Mouse (Mus musculus) mouse trophoblast stem cell (cell line): ENCODE results near the gene Defb25.
"Not testable (repeated sequence)": the region's sequence is repeated elsewhere in the genome, so short reads cannot be mapped to it uniquely, and the experiment has no call there.

Source experiments
- in situ Hi-C, 2 experiments: fragments of 300-500 bp; cut with MseI, MboI; formaldehyde crosslinking; loops; 2 replicates in 1 of 2; 3 replicates in 1 of 2; pipeline ENCODE4 v1.15.1; 2025

Defb25 gene

DNA sequence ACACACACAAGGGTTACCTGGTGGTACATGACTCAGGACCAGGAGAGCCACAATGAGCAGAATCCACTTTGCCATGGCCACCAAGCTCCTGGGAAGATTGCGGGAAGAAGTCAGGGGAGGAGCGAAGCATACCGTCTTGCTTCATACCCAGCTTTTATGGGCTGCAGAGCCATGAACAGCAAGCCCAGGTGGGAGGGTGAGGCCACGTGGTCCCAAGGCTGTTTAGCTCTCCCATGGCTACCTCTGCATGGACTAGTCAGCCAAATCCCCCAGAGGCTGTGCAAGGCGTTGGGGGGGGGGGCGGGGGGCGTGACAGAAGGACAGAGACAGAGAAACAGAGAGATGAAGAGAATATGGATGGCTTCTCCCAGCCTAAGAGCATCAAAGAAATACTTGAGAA lies at the start of gene Defb25:
Gene Defb25 (minus strand): TSS at position 101 of the 400 bp plus-strand sequence.
- in situ Hi-C loops, result no loop called here

DNA sequence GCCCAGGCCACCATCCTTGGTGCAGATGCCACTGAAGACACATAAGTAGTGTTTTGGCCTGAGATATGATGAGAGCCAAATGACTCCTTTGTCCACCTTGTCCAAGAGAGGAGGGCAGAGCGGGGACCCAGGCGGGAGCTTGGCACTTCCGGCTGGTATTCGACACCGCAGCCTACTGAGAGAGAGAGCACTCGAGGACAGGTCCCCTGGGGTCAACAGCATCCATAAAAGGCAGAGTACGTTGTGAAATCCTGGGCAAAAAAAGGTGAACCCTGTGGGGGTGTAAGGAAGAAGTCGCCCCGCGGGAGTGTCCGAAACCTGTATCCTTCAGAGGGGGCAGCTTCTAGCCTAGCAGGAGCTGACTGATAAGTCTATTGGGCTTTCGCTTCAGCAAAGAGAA lies 49.3 kb upstream of the Defb25 start:
- in situ Hi-C loops, result no loop called here

DNA sequence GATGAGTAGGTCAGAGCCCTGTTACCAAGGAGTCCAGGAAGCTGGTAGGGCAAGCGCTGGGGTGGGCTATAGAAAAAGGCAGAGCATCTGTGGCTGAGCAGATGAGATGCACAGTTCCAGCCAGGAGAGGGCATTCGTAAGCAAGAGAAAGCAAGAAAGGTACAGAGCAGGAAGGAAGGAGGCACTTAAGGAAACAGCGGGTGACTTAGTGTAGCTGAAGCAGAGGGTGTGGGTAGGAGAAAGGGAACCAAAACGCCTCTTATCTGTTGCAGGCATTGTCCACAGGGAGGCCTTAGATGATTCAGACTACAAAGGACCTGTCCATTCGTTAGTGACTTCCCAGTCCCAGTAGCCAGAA lies 48.8 kb upstream of the Defb25 start:
- in situ Hi-C loops, result no loop called here

DNA sequence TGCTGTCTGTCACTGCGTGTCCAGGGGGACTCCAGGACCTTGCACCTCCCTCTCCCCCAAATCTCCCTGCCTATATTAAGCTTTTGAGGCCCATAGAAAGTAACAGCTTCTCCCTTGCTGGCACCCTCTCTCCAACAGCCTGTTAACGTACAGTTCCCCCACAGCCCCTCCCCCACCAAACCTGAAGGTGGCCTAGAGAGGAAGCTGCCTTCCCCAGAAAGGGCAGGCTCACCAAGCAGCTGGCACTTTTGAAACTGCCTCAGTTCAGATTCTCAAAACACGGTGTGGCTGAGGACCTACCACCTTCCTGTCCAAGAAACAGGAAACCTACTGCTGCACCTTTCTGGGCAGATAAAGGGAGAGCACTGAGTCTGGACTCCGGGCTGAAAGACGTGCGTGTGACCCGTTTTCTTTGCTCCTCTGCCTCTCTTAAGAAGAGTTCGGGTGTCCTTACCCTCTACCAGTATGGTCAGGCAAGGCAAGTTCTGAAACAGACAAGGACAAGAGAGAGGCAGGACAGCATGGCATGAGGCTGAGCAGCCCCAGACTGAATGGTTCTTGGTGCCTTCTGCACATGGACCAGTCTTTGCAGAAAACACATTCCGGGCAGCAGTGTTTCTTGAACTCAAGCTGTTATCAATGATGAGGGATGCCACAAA lies 48.3 kb upstream of the Defb25 start:
- in situ Hi-C loops, result no loop called here

DNA sequence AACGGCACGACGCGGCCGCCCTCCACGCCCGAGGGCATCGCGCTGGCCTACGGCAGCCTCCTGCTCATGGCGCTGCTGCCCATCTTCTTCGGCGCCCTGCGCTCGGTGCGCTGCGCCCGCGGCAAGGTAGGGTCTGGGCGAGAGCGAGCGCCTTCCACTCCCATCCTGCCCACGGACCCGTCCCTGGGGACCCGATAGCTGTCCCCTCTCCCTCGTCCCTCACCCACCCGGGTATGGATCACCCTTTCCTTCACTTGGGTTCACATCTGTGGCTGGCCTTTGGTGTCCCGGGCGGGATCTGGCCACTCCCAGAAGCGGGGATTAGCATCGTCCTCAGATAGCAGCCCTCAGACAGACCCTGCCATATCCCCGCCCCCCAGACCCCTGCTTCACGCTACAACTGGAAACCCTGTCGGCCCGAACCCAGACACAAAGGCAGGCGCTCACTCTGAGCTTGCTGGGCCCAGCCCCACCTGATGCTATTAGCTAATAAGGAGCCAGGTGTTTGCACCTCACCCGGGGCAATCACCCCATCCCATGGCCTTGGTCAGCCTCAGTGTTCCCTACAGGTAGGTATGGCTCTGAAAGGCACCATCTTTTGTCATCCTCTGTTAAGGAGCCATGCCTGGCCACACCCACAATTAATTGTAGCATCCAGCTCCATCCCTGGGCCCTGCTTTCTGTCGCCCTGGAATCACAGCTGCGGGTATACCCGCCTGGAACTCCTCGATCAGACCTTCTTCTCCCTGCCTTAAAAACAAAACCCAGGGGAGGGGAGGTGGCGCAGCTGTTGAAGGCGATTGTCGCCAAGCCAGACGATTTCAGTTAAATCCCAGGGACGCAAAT lies 47.0 kb upstream of the Defb25 start:
- in situ Hi-C loops, result no loop called here

DNA sequence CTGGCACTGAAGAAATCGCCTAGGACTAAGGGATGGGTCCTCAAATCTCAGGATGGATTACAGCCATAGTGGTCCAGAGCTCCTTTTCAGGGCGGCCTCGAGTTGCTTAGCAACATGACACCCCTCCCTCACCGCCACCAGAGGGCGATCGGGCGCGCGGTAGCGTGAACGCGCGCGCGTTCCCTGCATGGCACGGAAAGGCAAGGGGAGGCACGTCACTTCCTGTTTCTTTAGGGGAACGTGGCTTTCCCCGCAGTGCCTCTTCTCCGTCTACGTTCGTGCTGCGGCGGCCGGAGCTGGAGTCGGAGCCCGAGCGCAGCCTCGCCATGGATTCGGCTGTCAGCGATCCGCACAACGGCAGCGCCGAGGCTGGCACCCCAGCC lies 46.4 kb upstream of the Defb25 start, which contains the start of gene H13:
Gene H13 (plus strand): TSS at position 206 of the 383 bp plus-strand sequence.
- in situ Hi-C loops, result no loop called here

DNA sequence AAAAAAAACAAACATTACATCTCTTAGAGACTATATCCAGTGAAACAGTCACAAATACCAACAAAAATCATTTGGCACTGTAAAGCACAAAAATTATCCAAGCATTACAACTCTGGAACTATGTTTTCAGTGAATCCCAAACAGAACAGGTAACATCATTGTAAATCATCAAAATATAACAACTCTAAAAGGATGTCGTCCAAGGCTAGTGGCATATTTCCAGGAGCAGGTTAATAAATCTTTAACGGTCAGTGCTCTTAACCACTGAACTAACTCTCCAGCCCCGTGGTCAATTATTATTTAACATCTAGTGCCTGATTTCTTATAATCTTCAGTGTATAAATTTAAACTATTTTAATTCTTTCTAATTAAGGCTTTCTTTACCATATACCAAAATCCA lies 43.3 kb upstream of the Defb25 start:
- in situ Hi-C loops, result not testable (repeated sequence)

DNA sequence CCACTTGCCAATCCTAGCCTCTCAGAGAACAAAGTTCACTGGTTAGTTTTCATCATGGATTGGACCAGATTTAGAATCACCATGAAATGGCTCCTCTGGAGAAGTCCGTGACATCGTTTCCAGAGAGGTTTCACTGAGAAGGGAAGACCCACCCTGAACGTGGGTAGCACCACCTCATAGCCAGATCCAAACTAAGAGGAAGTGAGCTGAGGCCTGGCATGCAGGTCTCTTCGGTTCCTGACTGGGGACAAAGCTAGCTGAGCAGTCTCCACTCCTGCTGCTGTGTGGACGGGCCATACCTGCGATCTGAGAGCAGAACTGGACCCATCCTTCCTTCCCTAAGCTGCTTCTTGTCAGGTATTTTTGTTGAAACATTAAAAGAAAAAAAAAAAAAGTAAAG lies 38.3 kb upstream of the Defb25 start:
- in situ Hi-C loops, result no loop called here

DNA sequence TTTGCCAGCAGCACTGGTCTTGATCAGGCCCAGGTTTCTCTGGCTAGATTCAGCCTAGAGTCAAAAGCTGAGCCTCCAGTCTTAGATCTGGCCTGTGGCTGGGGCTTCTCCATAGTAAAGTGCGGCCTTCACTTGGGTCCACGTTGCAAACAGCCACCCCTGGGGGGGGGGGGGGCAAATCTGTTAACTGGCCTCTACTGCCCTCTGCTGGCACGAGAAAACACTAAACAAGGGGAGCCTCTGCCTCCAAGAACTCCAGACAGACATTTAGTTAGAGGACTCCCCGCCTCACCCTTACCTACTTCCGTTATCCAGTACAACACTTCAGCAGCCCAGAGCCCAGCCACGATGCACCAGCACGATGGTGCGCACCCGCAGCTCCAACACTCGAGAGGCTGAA lies 34.5 kb upstream of the Defb25 start:
- in situ Hi-C loops, result loop anchor here (5.0 kb wide), 1 partner anchor 40 kb away; no protein-coding TSS in a partner anchor

DNA sequence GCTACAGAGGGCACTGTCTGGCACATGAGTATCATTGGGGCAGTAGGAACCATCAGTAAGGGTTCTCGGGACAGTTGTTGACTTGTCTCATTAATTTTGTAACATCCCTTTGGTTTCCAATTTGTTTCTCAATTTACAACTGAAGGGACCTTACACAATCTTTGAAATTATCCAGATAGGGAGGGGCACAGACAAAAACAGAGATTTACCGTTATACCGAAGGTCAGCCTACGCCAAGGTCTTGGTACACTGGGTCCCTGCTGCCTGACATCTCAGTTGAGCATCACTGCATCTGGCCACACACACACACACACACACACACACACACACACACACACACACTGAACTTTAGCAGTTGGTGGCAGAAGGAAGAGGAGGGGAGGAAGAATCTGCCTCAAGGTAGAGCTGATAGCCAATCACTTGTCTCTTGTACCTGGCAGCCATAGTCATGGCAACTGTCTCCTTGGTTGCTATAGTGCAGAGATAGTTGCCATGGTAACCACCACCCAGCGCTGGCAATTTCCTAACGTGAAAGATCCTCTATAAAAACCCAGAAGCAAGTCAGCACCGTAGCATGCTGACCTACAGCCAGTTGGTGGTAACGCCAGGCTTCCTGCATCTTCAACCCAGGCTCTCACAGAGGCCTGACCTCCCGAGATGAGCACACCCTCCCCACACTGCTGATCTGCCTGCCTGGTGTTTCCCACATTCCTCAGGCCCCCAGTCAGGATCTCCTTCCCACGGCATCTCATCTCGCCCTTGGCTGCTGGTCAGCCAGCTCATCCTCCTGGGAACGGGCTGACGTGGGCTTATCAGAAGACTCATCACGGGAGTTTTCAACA lies 31.2 kb upstream of the Defb25 start:
- in situ Hi-C loops, result no loop called here

DNA sequence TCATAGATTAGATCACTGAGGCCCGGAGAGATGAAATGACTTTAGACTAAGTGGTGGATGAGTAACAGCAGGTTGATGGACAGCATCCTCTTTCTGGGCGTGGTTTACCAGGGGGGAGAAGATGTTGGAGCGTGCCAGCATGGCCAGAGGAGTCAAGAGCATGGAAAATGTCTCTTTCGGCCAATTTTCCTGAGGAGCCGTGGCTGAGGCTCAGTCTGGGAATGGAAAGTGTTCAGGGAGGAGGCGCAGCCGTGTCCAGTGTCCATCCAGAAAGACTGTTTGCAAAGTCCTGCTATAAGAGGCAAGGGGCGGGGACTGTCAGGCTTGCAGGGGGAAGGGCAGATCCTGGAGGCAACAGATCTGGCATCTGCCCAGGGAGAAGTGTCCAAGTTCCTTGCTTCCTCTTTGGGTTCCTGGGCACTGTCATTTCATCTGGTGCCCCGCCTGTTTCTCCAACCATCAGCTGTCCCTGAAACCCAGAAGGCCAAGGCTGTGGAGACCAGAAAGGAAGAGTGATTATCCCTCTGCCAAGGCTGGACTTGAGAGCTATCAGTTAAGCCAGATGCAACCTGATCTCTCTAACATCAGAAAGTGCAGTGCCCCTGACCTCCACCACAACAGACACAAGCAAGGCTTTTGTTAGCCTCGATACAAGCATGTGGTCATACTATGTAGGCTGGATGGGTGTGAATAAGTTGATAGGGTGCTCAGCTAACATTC lies 30.2 kb upstream of the Defb25 start:
- in situ Hi-C loops, result no loop called here

DNA sequence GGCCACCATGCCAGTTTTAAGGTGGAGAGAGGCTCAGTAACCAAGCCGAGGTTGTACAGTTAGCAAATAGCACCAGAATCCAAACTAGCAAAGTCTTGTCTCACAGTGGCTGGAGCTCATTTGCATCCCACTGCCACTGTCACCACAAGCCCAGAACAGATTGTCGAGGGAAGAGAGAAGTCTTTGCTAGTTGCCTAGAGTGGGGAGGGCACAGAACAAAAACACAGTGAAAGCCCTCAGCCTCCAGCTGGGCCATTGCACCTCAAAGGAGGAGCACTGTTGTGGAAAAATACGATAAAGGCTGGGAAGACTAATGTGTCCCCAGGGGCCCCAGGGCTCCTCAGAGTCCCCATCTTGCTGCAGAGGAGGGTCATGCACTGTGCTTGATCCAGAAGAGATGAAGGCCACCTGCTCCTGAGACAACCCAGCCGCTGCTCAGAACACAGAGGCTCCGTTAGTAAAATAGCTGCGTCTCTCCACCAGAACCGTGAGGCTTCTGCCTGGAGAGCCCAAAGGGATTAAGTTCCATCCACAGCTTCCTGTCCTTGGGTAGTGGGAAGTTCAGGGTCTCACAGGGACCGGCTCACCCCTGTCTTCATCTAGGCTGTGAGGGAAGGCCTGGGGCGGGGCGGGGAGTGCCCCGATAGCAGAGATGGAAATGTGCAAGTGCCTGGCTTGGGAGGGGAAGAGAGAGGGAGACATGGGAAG lies 16.7 kb upstream of the Defb25 start:
- in situ Hi-C loops, result no loop called here

DNA sequence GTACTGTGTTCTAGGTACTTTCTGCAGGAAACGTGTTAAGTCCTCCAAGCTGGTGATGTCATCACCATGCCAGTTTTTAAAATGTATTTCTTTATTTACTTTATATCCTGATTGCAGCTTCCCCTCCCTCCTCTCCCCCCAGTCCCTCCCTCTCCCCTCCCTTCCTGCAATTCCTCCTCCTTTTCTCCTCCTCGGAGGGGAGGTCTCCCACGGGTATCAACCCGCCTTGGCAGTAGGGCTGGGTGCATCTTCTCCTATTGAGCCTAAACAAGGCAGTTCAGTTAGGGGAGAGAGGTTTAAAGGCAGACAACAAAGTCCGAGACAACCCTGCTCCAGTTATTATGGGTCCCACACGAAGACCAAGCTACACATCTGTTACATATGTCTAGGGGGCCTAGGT lies 16.0 kb upstream of the Defb25 start:
- in situ Hi-C loops, result no loop called here

DNA sequence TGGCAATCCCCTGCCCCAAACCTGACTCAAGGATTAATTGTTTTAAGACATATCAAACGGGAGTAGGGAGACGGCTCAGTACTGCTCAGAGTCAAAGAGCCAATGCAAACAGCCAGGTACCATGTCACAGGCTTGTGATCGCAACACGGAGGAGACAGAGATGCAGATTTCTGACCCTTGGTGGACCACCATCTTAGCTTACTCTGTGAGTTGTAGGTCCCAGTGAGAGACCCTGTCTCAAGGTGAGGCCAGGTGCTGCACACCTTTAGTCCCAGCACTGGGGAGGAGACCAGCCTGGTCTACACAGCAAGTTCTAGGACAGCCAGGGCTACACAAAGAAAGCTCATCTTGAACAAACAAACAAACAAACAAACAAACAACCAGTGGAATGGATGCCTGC lies 14.5 kb upstream of the Defb25 start:
- in situ Hi-C loops, result no loop called here

DNA sequence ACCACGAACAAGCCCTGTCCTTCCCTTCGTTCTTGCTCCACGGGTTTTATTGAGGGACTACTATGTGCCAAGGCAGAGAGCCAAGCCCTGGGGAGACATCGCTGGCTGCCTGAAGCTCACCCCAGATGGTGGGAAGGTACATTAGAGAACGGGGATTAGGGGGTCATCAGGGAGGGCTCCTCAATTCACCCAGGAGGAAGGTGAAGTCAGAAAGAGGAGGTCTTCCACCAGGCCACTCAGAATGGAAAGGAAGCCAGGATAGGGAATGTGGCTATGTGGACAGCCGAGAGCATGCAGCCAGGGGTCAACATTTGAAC lies 14.1 kb upstream of the Defb25 start:
- in situ Hi-C loops, result no loop called here

DNA sequence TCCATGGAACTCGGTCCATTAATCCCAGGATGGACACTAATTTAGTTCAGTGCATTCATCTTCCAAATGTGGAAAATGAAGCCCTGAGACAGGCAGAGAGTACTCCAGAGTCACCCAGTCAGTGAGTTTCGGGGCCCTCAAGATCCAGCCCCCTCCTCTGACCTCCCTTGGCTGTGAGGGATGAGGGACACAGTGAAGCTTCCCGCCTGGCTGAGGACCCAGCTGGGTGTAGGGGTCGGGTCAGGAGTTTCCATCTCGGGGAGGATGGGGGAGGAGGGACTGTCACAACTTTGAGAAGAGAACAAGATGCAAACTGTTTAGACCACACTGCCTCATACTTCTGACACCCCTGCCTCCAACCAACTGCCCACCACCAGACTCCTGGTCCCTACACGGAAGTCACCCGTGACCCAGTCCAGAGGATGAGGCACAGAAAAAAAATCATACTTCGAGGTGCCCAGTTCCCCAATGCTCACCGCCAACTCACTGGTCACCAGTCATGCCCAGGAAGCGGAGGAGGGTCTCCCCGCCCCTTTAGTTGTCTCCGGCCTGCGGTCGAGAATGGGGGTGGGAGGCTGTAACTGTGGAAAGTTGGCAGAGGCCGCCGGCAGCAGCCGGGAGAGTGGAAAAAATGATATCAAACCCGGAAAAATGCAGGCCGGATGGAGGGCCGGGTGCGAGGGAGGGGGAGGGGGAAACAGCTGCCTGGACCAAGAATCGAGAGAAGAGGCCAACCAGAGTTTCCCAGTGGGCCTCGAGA lies 13.6 kb upstream of the Defb25 start:
- in situ Hi-C loops, result no loop called here

DNA sequence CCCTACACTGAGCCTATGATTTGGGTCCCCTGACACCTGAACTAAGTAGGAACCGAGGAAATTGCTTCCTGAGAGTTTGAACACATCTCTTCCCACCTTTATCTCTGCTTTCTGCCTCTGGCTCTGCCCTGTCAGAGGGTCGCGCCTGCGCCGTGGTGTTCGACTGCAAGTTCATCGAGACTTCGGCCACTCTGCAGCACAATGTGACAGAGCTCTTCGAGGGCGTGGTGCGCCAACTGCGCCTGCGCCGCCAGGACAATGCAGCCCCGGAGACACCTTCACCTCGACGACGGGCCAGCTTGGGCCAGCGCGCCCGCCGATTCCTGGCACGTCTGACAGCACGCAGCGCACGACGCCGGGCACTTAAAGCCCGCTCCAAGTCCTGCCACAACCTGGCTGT lies 11.5 kb upstream of the Defb25 start:
- in situ Hi-C loops, result no loop called here

DNA sequence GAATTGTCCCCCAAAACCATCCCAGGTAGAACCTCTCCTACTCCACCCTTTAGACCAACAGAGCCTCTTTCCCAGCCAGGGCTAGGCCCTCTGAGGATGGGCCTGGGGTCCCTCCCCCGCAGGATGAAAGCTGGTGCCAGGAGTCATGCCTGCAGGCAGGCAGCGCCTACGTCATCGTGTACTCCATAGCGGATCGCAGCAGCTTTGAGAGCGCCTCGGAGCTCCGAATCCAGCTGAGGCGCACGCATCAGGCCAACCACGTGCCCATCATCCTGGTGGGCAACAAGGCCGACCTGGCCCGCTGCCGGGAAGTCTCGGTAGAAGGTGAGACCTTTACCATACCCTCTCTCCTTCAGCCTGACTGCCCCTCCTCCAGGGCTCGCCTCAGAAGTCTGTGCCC lies 10.5 kb upstream of the Defb25 start:
- in situ Hi-C loops, result no loop called here

DNA sequence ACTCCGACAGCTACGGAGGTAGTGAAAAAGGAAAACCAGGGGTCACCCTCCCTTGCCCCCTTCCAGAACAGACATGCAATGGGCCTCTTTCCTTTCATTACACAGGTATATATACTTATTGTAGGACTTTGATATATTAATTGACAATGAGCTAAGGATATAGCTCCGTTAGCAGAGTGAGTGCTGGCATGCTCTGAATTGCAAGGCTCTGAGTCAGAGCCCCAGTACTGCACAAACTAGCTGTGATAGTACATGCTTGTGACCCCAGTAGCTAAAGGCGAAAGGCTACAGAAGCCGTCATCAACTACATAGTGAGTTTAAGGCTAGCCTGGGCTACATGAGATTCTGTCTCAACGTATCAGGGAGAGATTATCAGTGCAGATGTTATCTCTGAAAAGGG lies 7.1 kb upstream of the Defb25 start:
- in situ Hi-C loops, result no loop called here

DNA sequence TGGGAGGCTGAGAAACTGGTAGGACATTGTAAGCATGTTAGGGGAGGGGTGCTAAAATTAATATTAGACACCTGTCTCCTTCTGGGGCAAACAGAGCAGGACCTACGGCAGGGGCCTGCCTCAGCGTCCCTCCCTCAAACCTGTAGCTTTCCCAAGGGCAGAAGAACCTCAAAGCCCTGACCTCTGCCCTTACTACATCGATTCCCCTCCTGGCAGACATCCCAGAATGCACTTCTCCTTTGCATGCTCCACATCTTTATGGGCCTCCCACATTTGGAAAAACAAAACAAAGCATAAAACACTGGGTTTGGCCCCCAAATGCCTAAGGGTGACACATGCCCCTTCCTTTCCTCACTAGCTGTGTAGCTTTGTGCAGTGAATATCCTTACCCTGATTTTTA lies 6.4 kb upstream of the Defb25 start:
- in situ Hi-C loops, result no loop called here

DNA sequence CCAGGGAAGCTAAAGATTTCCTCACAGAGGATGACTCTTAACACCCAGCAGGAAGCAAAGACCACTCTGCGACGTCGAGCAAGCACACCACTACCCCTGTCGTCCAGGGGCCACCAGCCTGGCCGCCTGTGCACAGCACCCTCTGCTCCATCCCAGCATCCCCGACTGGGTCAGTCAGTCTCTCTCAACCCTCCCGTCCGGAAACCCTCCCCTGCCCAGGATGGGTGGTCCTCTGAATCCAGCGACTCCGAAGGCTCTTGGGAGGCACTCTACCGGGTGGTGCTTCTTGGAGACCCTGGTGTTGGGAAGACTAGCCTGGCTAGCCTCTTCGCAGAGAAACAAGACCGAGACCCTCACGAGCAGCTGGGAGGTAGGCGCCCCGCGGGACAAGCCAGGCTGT lies 5.2 kb upstream of the Defb25 start:
- in situ Hi-C loops, result no loop called here
